Mouse (Mus musculus): ENCODE measurements around the gene Tmem251. TPM values are rescaled to one million over a fixed set of nuclear protein-coding genes. Genes with fewer than 3 reads are reported as not detected.

Gene Tmem251
- polyA plus RNA-seq, 1 experiment from 2014 or later = 11.9 TPM

- Histone ChIP-seq H3K4me3 (replicated peaks; ENCODE audit: low read length) (no peak overlapping the region), H3K27ac (ENCODE audit: low read length) (no peak overlapping the region), H3K36me3 (ENCODE audit: control insufficient read depth, insufficient read depth) (peaks cover 34% of the 10 kb centered on the region), H3K4me2 (ENCODE audit: low read length) (no peak overlapping the region), H3K9me3 (ENCODE audit: control insufficient read depth, low read length) (no peaks in the 10 kb centered on the region), H3K9ac (replicated peaks; ENCODE audit: low read depth, low read length) (no peak overlapping the region), H3K27me3 (replicated peaks; ENCODE audit: control insufficient read depth, insufficient read depth, low read length) (no peaks in the 10 kb centered on the region), H3K4me1 (replicated peaks; ENCODE audit: control insufficient read depth, insufficient read depth, low read length) (no peaks in the 10 kb centered on the region)
- 91% methylated on average over 7 of the region's 7 CpGs for WGBS
- ATAC-seq = no peak
These were observed 44.4 kb downstream of the Tmem251 start for GRCm38 (mm10) chr12:102787927-102788326.

Other genes starting within 250 kb of the Tmem251 start
- gene Chga, start 188.8 kb upstream of the Tmem251 start, polyA plus RNA-seq (2015; fragmentation: Nextera tagmentation; extraction: Ambion mirVana) = 97.7 and 118 TPM in 2 replicates
- 66.5 and 68.7 TPM in 2 replicates for gene Itpk1, start 38.8 kb upstream of the Tmem251 start, polyA plus RNA-seq (2015; fragmentation: Nextera tagmentation; extraction: Ambion mirVana)
- gene Moap1, start 101 bp upstream of the Tmem251 start, polyA plus RNA-seq (2015; fragmentation: Nextera tagmentation; extraction: Ambion mirVana) = 53.6 and 60.2 TPM in 2 replicates
- gene Gm28051, start 14.0 kb downstream of the Tmem251 start, polyA plus RNA-seq (2015; fragmentation: Nextera tagmentation; extraction: Ambion mirVana) = not detected in 2 replicates
- 43.6 and 50.0 TPM in 2 replicates for gene Gon7, start 14.0 kb downstream of the Tmem251 start, polyA plus RNA-seq (2015; fragmentation: Nextera tagmentation; extraction: Ambion mirVana)
- gene Ubr7, start 14.2 kb downstream of the Tmem251 start, polyA plus RNA-seq (2015; fragmentation: Nextera tagmentation; extraction: Ambion mirVana) = 43.1 and 47.6 TPM in 2 replicates
- 38.4 and 39.8 TPM in 2 replicates for gene Gm20604, start 14.9 kb downstream of the Tmem251 start, polyA plus RNA-seq (2015; fragmentation: Nextera tagmentation; extraction: Ambion mirVana)
- 16.1 and 17.5 TPM in 2 replicates for gene Btbd7, start 134.7 kb downstream of the Tmem251 start, polyA plus RNA-seq (2015; fragmentation: Nextera tagmentation; extraction: Ambion mirVana)
- not detected in 2 replicates for gene Cox8c, start 155.6 kb downstream of the Tmem251 start, polyA plus RNA-seq (2015; fragmentation: Nextera tagmentation; extraction: Ambion mirVana)
- gene Unc79, start 205.1 kb downstream of the Tmem251 start, polyA plus RNA-seq (2015; fragmentation: Nextera tagmentation; extraction: Ambion mirVana) = 8.8 TPM in 2 replicates